In the genomic region with DNA sequence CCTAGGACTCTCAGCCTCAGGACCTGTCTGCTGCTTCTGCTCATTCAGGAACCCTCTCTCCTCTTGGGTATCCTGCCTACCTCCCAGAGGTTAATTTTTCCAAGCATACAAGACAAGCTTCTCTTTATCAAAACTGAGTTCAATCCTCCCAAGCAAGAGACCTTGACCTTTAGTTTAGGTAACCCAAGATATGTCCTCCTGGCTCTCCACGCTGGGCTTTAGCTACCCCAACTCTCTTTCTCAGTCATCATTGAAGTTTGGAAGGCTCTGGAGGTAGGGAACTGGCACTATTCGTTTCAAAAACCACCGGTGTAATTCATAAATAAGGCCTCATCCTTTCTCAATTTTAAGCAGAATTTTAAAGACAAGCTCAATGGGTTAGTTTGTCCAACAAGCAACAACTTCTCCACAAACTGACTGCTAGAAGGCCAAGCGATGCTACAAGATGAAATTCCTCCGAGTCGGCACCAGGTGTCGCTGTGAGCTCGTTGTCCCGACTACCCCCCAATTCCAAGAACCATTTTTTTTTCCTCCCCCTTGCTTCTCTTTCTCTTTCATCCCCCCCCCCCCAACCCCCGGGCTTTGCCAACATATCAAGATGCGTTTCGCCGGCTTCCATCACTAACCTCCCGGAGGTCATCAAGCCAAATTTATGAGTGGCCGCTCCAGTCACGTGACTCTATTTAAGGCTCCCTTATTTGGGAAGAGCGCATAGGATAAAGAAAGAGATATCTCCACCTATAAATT, we compare ENCODE assay signal across 8 mouse cellular contexts. TPM values are rescaled to one million over a fixed set of nuclear protein-coding genes. Genes with fewer than 3 reads are reported as not detected.
A peak's percentile ranks its signal among the peaks of the same experiment; 100 is the strongest.
DNase-seq lines count a peak whose midpoint lies in the region; ATAC-seq and TF ChIP-seq lines count a peak whose summit lies in the region.

No protein-coding gene starts in this region.

- TF ChIP-seq POLR2A in testis, adult 2 months (IDR thresholded peaks at IDR 0.05; ENCODE audit: control insufficient read depth, low read depth, low read length) = no peak

- WGBS in heart, embryonic 11.5 days (ENCODE audit: insufficient replicate concordance) = 3% methylated on average over 17 of the region's 17 CpGs

- peaks cover 98% of the 10 kb centered on the region for H3K27me3 ChIP-seq in heart, embryonic 11.5 days (ENCODE audit: control insufficient read depth, insufficient read depth, low read length)
- H3K27me3 ChIP-seq in testis, adult 2 months (ENCODE audit: control insufficient read depth, insufficient read depth, low read length) = peaks cover 11% of the 10 kb centered on the region

- H3K9ac ChIP-seq in heart, embryonic 11.5 days (ENCODE audit: low read depth, low read length) = no peak overlapping the region

- DNase-seq in adrenal gland, adult 18-20 months (ENCODE audit: low spot score in 2 of 2) = peak; percentile 67 to 75
- DNase-seq in adrenal gland, postnatal 4 days (ENCODE audit: low spot score in 2 of 2) = no peak
- DNase-seq in thymus, postnatal 14 days = peak; percentile 20
- no peak for DNase-seq in thymus, postnatal 36 days
- DNase-seq in kidney, postnatal 25 days = peak; percentile 49 to 52

- H3K4me1 ChIP-seq in heart, embryonic 11.5 days (ENCODE audit: control insufficient read depth, insufficient read depth, low read length) = 0 out of 2 replicates have a peak, but pooled peaks cover 3% of the 10 kb centered on the region
- peaks cover 33% of the 10 kb centered on the region for H3K4me1 ChIP-seq in testis, adult 2 months (ENCODE audit: control insufficient read depth, insufficient read depth, low read length)

- H3K4me3 ChIP-seq in heart, embryonic 11.5 days (ENCODE audit: low read depth, low read length) = no peak overlapping the region
- H3K4me3 ChIP-seq in testis, adult 2 months (ENCODE audit: control insufficient read depth, low read depth, low read length) = no peak overlapping the region; the same call in 1 of the 2 replicates

- ATAC-seq in heart, embryonic 11.5 days (replicated peaks; ENCODE audit: insufficient number of reproducible peaks, low FRiP score, low TSS enrichment) = no peak
- peak; percentile 68; the same call in 1 of the 2 replicates for ATAC-seq in megakaryocyte progenitor cell, adult 5-6 weeks (replicated peaks; ENCODE audit: poor library complexity)

- 0 out of 2 replicates have a peak overlapping the region, but pooled peaks have one; percentile 1 for H3K4me2 ChIP-seq in heart, embryonic 11.5 days

- no peak overlapping the region for H3K27ac ChIP-seq in heart, embryonic 11.5 days (ENCODE audit: low read depth, low read length)
- H3K27ac ChIP-seq in testis, adult 2 months (ENCODE audit: control insufficient read depth, insufficient read depth, low read depth, low read length) = no peak overlapping the region

- H3K36me3 ChIP-seq in heart, embryonic 11.5 days (ENCODE audit: control insufficient read depth, insufficient read depth, low read length) = no peaks in the 10 kb centered on the region
- H3K36me3 ChIP-seq in testis, adult 2 months (ENCODE audit: control insufficient read depth, insufficient read depth, low read length) = no peaks in the 10 kb centered on the region

- H3K9me3 ChIP-seq in heart, embryonic 11.5 days (replicated peaks; ENCODE audit: control insufficient read depth, low read length) = no peaks in the 10 kb centered on the region

- peak; percentile 87 for TF ChIP-seq CTCF in testis, adult 2 months (IDR thresholded peaks at IDR 0.05; ENCODE audit: control insufficient read depth, insufficient read depth, insufficient replicate concordance, low read depth, low read length)

RNA-seq across cellular contexts. Expression of a gene that starts 5.3 kb away (rescaled TPM):
- total RNA-seq in adrenal gland, adult 18-20 months (2021) = 1 to 10 TPM; 5.0 to 7.3 TPM
- total RNA-seq in adrenal gland, postnatal 4 days (2021) = 10 to 100 TPM; 11.3 to 13.4 TPM
- polyA plus RNA-seq in heart, embryonic 11.5 days (2014; fragmentation: Nextera tagmentation; extraction: Ambion mirVana) = 1.2 and 2.0 TPM in 2 replicates
- total RNA-seq in megakaryocyte progenitor cell, adult 5-6 weeks (2015) = not detected in 2 replicates
- total RNA-seq in megakaryocyte progenitor cell, adult 5-6 weeks (2017) = not detected in 2 replicates
- polyA plus RNA-seq in testis, adult 2 months (2012; rRNA removed) = 0.33 and 0.36 TPM in 2 replicates

RNA-seq across cellular contexts. Expression of a gene that starts 15.4 kb away (rescaled TPM):
- total RNA-seq in adrenal gland, adult 18-20 months (2021) = 10 to 100 TPM; 47.9 to 59.3 TPM
- 10 to 100 TPM; 40.3 to 41.5 TPM for total RNA-seq in adrenal gland, postnatal 4 days (2021)
- 0.49 and 0.51 TPM in 2 replicates for polyA plus RNA-seq in heart, embryonic 11.5 days (2014; fragmentation: Nextera tagmentation; extraction: Ambion mirVana)
- total RNA-seq in megakaryocyte progenitor cell, adult 5-6 weeks (2015) = not detected in 2 replicates
- total RNA-seq in megakaryocyte progenitor cell, adult 5-6 weeks (2017) = not detected in 2 replicates
- 1.0 and 1.1 TPM in 2 replicates for polyA plus RNA-seq in testis, adult 2 months (2012; rRNA removed)

RNA-seq across cellular contexts. Expression of a gene that starts 23.0 kb away (rescaled TPM):
- total RNA-seq in adrenal gland, adult 18-20 months (2021) = 10 to 100 TPM; 30.8 to 34.8 TPM
- 10 to 100 TPM; 22.2 to 22.7 TPM for total RNA-seq in adrenal gland, postnatal 4 days (2021)
- polyA plus RNA-seq in heart, embryonic 11.5 days (2014; fragmentation: Nextera tagmentation; extraction: Ambion mirVana) = 0.11 and 0.20 TPM in 2 replicates
- not detected in 2 replicates for total RNA-seq in megakaryocyte progenitor cell, adult 5-6 weeks (2015)
- not detected in 2 replicates for total RNA-seq in megakaryocyte progenitor cell, adult 5-6 weeks (2017)
- 0.15 and 0.34 TPM in 2 replicates for polyA plus RNA-seq in testis, adult 2 months (2012; rRNA removed)

RNA-seq across cellular contexts. Expression of a gene that starts 37.2 kb away (rescaled TPM):
- 1 to 10 TPM in 1 of 2 experiments, under 1 TPM in 1; 0.66 to 1.4 TPM for total RNA-seq in adrenal gland, adult 18-20 months (2021)
- total RNA-seq in adrenal gland, postnatal 4 days (2021) = 1 to 10 TPM; 3.0 to 4.8 TPM
- polyA plus RNA-seq in heart, embryonic 11.5 days (2014; fragmentation: Nextera tagmentation; extraction: Ambion mirVana) = not detected in 2 replicates
- total RNA-seq in megakaryocyte progenitor cell, adult 5-6 weeks (2015) = not detected in 2 replicates
- not detected in 2 replicates for total RNA-seq in megakaryocyte progenitor cell, adult 5-6 weeks (2017)
- polyA plus RNA-seq in testis, adult 2 months (2012; rRNA removed) = 2.1 and 2.6 TPM in 2 replicates

RNA-seq across cellular contexts. Expression of a gene that starts 46.2 kb away (rescaled TPM):
- 1 to 10 TPM; 7.0 to 7.5 TPM for total RNA-seq in adrenal gland, adult 18-20 months (2021)
- total RNA-seq in adrenal gland, postnatal 4 days (2021) = 1 to 10 TPM; 7.9 to 8.0 TPM
- 1.7 TPM in 2 replicates for polyA plus RNA-seq in heart, embryonic 11.5 days (2014; fragmentation: Nextera tagmentation; extraction: Ambion mirVana)
- not detected in 2 replicates for total RNA-seq in megakaryocyte progenitor cell, adult 5-6 weeks (2015)
- not detected in 2 replicates for total RNA-seq in megakaryocyte progenitor cell, adult 5-6 weeks (2017)
- 0.53 and 0.66 TPM in 2 replicates for polyA plus RNA-seq in testis, adult 2 months (2012; rRNA removed)

Comparison
In these comparisons a context has a peak if more than half of its experiments do, and no peak if none do; other contexts are left out.
1. DNase-seq: peak in adrenal gland, adult 18-20 months (2 of 2), thymus, postnatal 14 days (single experiment) and kidney, postnatal 25 days (2 of 2); none in adrenal gland, postnatal 4 days (0 of 2) and thymus, postnatal 36 days (0 of 2).
2. RNA of a gene that starts 5.3 kb away (total RNA-seq): 11.3 to 13.4 TPM in adrenal gland, postnatal 4 days and 5.0 to 7.3 TPM in adrenal gland, adult 18-20 months; not detected in megakaryocyte progenitor cell, adult 5-6 weeks; every median in the first group is over 4 times any median in the second.
3. RNA of a gene that starts 15.4 kb away (total RNA-seq): 47.9 to 59.3 TPM in adrenal gland, adult 18-20 months and 40.3 to 41.5 TPM in adrenal gland, postnatal 4 days; not detected in megakaryocyte progenitor cell, adult 5-6 weeks; every median in the first group is over 10 times any median in the second.
4. RNA of a gene that starts 23.0 kb away (total RNA-seq): 30.8 to 34.8 TPM in adrenal gland, adult 18-20 months and 22.2 to 22.7 TPM in adrenal gland, postnatal 4 days; not detected in megakaryocyte progenitor cell, adult 5-6 weeks; every median in the first group is over 10 times any median in the second.